ENCODE assay signal across 8 mouse cellular contexts in genomic region chr19:31664159-31664991, GRCm38 (mm10).
DNase-seq lines count a peak whose midpoint lies in the region; ATAC-seq and TF ChIP-seq lines count a peak whose summit lies in the region.

No protein-coding gene starts in this region.

- CTCF ChIA-PET in Patski (lab: Charles Lee): interaction anchor here (1.2 kb wide), 1 partner anchor 729 kb away, joined by 3 read pairs; no protein-coding TSS in a partner anchor

- H3K27ac ChIP-seq in hindbrain, postnatal 0 days: peak overlapping the region; percentile 74

- under 1% methylated on average over 52 of the region's 52 CpGs for WGBS in hindbrain, postnatal 0 days

- peak overlapping the region; percentile 66 for H3K9ac ChIP-seq in hindbrain, postnatal 0 days (replicated peaks; ENCODE audit: low read length)

- H3K36me3 ChIP-seq in hindbrain, postnatal 0 days (ENCODE audit: insufficient read depth, low read length): no peaks in the 10 kb centered on the region

- peak; percentile 62 for ATAC-seq in Patski
- peak; percentile 98 for ATAC-seq in common myeloid progenitor, adult 5-6 weeks (replicated peaks; ENCODE audit: low read depth, poor library complexity, severe bottlenecking)
- peak; percentile 86 for ATAC-seq in hindbrain, postnatal 0 days

- intact Hi-C loops in gastrocnemius, postnatal 14 days (cut with DNase I; ENCODE audit: low total_unique reads): no loop called here

- TF ChIP-seq CTCF in Patski (IDR thresholded peaks at IDR 0.05): no peak
- TF ChIP-seq CTCF in hindbrain, postnatal 0 days (IDR thresholded peaks at IDR 0.05; ENCODE audit: low read depth): no peak

- in situ Hi-C loops in Patski (cut with MboI; ENCODE audit: low pct_unique_long_range_greater_than_20kb): no loop called here

- POLR2A ChIA-PET in Patski (lab: Charles Lee): no interaction called here

- peak overlapping the region; percentile 72 for H3K4me3 ChIP-seq in hindbrain, postnatal 0 days (ENCODE audit: low read length)

- peak overlapping the region; percentile 94 for H3K4me2 ChIP-seq in hindbrain, postnatal 0 days (ENCODE audit: low read depth, low read length)

- H3K27me3 ChIP-seq in Patski: peaks cover 72% of the 10 kb centered on the region
- H3K27me3 ChIP-seq in hindbrain, postnatal 0 days (ENCODE audit: insufficient read depth, low read length): no peaks in the 10 kb centered on the region

- DNase-seq in Patski (ENCODE audit: low read depth, low spot score): no peak
- DNase-seq in gastrocnemius, postnatal 14 days: peak; percentile 35
- DNase-seq in hindbrain, postnatal 0 days (ENCODE audit: low spot score): peak; percentile 79
- DNase-seq in left cerebral cortex, adult 8-10 months (ENCODE audit: low spot score in 2 of 2): peak; percentile 38 to 63
- DNase-seq in lung, postnatal 4 days: peak; percentile 55 to 62
- DNase-seq in right cerebral cortex, adult 2 months (ENCODE audit: low spot score in 2 of 2): peak; percentile 75 to 78
- no peak for DNase-seq in c-Kit-positive CD71-positive TER-119-positive erythroid progenitor cells, embryonic 14.5 days (ENCODE audit: low spot score)

- no peaks in the 10 kb centered on the region for H3K9me3 ChIP-seq in hindbrain, postnatal 0 days (ENCODE audit: low read length)

- H3K4me1 ChIP-seq in hindbrain, postnatal 0 days (ENCODE audit: insufficient read depth, low read length): peaks cover 13% of the 10 kb centered on the region

Comparison
In these comparisons a context has a peak if more than half of its experiments do, and no peak if none do; other contexts are left out.
1. DNase-seq: peak in gastrocnemius, postnatal 14 days (single experiment), hindbrain, postnatal 0 days (single experiment), left cerebral cortex, adult 8-10 months (2 of 2), lung, postnatal 4 days (2 of 2) and right cerebral cortex, adult 2 months (2 of 2); none in Patski (single experiment) and c-Kit-positive CD71-positive TER-119-positive erythroid progenitor cells, embryonic 14.5 days (single experiment).
2. Peak in every context shown above with its lines, with median percentiles within 50 percentile points of each other: ATAC-seq.